Mouse (Mus musculus) lung, adult 2 months (tissue): ENCODE results near the gene Cbx4.

Source experiments
- CTCF ChIP-seq: fragments of 200-500 bp; IDR thresholded peaks from 2 replicates; pipeline ENCODE4 v1.5.1; 2011; ENCODE audit warnings: mild to moderate bottlenecking, low read length, control low read depth; ENCODE audit not compliant: insufficient read depth
- POLR2A ChIP-seq: fragments of 200-500 bp; IDR thresholded peaks from 2 replicates; pipeline ENCODE4 v1.6.1; 2011; ENCODE audit warnings: low read depth, mild to moderate bottlenecking, control low read depth, low read length, borderline replicate concordance; ENCODE audit errors: extremely low read depth

GRCm38 (mm10) chr11:119036447-119036846 lies 49.6 kb downstream of the Cbx4 start:
- TF ChIP-seq POLR2A: no peak
- no peak for TF ChIP-seq CTCF
